Mouse (Mus musculus): ENCODE results near the gene 4933403O08Rik.

The 4933403O08Rik gene

DNA sequence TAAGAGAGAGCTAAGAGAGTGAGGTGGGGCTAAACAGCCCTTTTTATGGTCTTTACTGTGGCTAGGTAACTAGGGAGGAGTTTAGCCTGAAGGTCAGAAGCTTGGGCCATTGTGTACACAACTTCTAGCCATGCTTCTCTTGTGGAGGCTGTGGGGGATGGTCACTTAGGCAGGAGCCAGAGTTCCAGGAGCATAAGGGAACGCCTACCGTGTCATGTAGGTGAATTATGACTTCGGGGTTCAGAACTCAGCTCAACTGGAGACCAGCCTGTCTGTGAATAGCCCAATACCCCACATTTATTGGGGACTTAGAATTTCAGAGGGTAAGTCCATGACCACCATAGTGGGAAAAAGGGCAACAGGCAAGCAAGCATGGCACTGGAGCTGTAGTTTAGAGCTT, at the start of gene 4933403O08Rik:
TSS of gene 4933403O08Rik (plus strand) at position 301 of the 400 bp plus-strand sequence.
- in situ Hi-C loops (cut with MboI; ENCODE audit: low sequenced_read_pairs), result no loop called here

DNA sequence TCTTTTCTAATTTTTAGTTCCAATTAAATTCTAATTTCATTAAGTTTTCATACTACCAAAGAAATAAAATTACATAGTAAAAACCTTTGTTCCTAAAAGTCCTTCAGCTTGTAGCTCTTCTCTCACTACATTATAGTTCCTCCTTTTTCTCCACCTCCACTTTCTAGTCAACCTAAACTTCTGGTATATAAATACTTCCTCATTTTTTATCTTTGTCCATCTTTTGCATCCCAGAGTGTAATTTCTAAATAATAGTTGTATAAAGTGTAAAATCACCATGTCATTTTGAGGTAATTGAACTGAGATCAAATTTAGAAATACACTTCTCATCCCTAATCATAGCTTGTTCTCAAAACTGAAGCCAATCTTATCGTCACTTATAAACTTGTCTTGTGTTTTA, 4.1 kb downstream of the 4933403O08Rik start:
- in situ Hi-C loops (cut with MboI; ENCODE audit: low sequenced_read_pairs), result no loop called here

DNA sequence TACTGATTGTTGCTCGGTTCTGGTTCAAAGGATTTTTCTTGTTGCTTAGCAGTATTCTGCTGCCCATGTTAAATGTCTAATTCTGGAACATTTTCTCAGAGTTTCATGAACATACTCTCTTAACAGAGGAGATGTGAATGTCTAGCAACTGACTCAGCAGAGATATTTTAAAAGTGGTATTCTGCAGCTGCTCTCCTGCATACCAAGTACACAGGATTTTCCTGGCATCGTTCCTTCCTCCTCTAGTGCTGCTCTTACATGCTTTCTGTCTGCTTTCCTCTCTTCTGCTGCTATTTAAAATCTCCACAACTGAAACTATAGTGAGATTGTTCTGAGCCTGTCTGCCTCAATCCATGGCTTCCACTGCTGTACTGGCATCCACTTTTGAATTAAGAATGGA, 16.7 kb downstream of the 4933403O08Rik start:
- in situ Hi-C loops (cut with MboI; ENCODE audit: low sequenced_read_pairs), result no loop called here

GRCm38 (mm10) chrX:112273550-112273949, 34.7 kb downstream of the 4933403O08Rik start:
- in situ Hi-C loops (cut with MboI; ENCODE audit: low sequenced_read_pairs), result no loop called here
